Mouse (Mus musculus): ENCODE measurements around the gene Tpk1. TPM values are rescaled to one million over a fixed set of nuclear protein-coding genes. Genes with fewer than 3 reads are reported as not detected.

The Tpk1 gene
- 1.8 TPM for polyA plus RNA-seq (2015; fragmentation: Illumina TruSeq; extraction: RNeasy Lipid Tissue Mini Kit (QIAGEN cat#74804); ENCODE audit: insufficient read depth, low read depth, low replicate concordance)

GRCm38 (mm10) chr6:43665677-43666546 lies at the start of gene Tpk1:
TSS of gene Tpk1 (minus strand) at chr6:43666278.

GRCm38 (mm10) chr6:43309454-43309853 lies 356.6 kb downstream of the Tpk1 start, which contains the start of gene Nobox:
TSS of gene Nobox (minus strand) at chr6:43309554.

All from pancreas, adult 10 weeks (tissue).